Mouse (Mus musculus): ENCODE data around the gene Bcl2l2. TPM values are rescaled to one million over a fixed set of nuclear protein-coding genes. Genes with fewer than 3 reads are reported as not detected.

Gene Bcl2l2
- total RNA-seq, 2 experiments from 2014 or later, result 21.6 to 24.4 TPM

- peak; percentile 99 for DNase-seq
Measured at GRCm38 (mm10) chr14:54893651-54894181, 10.5 kb downstream of the Bcl2l2 start.

DNA sequence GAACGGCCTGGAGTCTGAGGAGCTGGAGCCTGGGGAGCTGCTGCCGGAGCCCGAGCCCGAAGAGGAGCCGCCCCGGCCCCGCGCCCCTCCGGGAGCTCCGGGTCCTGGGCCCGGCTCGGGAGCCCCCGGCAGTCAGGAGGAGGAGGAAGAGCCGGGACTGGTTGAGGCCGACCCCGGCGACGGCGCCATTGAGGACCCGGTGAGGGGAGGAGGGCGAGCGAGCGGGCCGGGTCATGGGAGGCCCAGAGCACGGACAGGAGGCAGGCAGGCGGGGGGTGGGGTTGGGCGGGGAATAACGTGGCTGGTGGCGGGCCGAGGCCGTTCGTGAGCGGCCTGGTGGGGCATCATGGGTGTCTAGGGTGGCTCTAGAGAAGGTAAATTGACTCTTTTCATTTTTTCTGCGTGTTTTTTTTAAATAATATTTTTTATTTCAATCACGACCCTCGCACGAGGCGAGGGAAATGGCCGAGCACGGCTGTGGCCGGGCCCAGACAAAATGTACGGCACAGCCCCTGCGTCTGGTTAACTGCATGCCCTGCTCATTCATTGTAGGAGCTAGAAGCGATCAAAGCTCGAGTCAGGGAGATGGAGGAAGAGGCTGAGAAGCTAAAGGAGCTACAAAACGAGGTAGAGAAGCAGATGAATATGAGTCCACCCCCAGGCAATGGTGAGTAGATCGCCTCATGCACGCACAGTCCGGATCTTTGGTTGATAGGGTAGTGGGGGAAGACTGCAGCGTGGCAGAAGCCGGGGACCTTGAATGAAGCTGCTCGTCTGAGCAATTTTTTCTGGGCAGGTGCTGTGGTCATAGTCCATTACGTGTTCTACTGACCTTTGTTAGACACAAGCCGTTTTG is 11.3 kb downstream of the Bcl2l2 start:
- DNase-seq, result no peak

DNA sequence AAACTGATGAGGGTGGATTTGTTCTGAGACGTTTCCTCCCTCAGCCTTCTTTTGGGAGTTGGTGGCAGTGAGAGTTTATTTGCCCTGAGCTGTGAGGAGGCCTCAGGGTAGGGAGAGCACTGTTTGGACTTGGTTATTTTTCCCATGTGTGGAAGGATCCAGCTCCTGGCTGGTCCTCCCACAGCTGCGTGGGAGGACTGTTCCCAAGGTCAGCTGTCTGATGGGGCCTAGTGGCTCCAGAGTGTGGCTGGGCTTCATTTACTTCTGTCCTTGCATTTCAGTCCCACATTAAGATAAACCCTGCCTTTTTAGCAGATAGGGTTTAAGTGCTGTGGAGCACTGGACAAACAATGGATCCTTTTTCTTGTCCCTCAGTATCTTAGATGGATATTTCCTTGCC is 14.3 kb downstream of the Bcl2l2 start:
- no peak for DNase-seq

- DNase-seq, result no peak
Measured at GRCm38 (mm10) chr14:54900383-54900782, 17.2 kb downstream of the Bcl2l2 start.

DNA sequence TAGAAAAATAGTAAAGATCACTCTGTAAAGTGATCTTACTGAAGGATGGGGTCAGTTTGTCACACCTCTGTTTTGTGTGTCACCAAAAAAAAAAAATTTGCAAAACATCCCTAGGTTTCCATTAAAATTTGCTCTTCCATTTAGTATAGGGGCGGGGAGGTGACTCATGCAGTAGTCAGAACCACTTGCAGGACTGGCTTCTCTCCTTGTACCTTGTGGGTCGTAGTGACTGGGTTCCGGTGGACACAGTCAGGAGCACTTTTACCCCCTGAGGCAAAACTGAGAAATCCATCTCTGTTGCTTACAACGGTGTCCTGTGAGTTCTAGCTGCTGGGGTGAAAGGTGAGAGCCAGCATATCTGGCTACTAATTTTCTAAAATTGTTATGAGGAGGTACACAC is 20.5 kb downstream of the Bcl2l2 start:
- no peak for DNase-seq

GRCm38 (mm10) chr14:54908682-54909081 is 25.5 kb downstream of the Bcl2l2 start:
- no peak for DNase-seq

DNA sequence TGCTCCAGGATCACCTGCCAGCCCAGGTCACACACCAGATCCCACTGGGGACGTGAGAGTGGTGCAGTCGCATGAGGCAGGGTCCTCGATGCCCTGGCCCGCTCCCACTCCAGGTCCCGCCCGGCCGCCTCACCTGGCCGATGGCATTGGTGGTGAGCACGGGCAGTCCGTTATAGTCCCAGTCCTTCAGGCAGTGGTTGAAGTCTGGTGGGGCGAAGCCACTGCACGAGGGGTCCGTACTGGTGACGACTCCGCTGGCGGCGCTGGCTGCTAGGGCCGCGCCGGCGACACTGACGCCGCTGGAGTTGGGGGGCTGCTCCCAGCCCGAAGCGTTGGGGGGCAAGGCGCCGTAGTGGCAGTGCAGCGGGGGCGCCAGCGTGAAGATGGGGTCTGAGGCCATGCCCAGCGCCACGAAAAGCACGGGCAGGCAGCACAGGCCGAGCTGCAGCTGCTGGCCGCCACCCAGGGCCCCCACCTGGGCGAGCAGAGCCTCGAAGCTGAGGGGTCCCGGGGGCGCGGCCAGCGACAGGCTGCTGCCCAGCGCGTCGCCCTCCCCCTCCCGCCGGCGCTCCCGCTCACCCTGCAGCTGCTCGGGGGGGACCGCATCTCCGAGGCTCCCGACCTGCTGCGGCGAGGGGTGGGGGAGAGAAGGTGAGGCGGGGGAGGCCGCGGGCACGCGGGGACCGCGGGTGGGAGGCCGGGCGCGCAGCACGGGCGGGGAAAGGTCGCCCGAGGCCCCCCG is 29.1 kb downstream of the Bcl2l2 start:
- DNase-seq, result no peak

GRCm38 (mm10) chr14:54912886-54913285 is 29.7 kb downstream of the Bcl2l2 start, which contains the start of gene Slc22a17:
Gene Slc22a17, minus strand, starts transcription at chr14:54913132.
- DNase-seq, result peak; percentile 61

DNA sequence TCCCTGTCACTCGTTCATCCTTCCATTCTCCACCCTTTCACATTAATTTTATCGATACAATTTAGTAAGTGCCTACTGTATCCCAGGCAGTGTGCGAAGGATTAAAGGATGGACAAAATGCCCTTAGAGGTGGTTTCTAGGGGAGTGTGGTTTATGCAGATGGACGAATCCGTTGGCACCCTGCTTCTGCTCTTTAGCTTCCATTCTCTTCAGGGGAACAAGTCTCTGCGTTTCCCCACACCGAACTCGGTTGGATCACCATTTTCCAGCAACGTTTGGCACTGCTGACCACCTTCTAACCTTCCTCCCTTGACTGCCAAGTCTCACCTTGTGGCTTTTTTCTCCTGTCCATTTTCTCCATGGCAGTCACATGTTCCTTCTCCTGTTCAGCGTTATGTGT is 30.2 kb downstream of the Bcl2l2 start:
- no peak for DNase-seq

DNA sequence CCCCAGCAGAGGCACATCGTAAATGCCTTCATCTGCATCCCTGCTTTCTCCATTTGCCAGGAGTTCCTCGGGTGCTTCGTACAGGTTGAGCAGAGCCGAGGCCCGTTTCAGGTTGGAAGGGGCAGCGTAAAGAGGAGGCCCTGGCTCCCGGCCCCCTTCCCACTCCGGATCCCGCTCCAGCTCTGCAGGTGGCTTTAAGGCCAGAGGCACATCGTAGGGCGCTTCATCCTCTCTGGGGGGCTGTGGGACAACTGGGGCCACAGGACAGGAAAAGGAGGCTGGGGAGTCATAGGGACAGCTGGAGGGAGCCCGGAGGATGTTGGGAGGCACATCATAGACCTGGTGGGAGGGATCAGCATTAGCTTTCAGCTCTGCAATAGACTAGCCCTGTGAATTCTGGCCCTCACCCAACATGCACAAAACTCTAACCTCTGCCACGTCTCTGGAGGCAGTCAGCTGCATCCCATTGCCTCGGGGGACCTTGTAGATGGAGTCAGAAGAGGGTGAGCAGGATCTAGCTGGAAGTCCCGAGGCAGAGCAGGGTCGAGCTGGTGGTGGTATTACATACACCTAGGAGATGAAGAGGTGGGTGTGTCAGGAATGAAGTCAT is 37.0 kb downstream of the Bcl2l2 start:
- DNase-seq, result no peak

DNA sequence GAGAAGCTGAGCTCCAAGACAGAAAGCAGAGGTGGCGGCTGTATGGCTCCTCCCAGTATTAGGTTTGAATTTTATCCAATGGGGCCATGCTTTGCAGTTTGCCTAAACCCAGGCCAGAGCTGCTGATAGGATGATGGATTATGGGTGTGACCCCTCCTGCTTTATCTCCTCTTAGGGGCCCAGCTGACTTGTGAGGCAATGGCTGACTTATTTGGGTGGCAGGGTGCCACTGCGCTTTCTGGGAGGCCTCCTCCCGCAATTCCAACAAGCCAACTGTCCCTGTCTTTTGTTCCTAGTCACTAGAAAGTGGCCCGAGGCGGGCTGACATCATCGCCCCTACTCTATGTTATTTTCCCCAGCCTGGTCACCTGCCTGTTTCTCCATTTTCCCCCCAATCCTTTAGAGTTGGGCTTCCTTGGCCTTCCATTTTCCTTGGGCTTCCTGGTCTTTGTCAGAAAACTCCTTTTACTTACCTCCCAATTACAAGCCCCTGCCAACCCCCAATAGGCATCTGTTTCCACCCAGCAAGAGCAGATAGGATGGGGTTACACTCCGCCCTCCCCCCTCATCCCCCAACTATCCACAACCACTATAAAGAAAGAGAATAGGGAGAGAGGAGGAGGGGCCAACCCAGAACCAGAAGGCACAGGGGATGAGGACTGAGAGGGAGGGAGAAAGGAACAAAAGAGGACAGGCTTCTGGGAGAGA is 41.6 kb downstream of the Bcl2l2 start:
- peak; percentile 66 for DNase-seq

DNA sequence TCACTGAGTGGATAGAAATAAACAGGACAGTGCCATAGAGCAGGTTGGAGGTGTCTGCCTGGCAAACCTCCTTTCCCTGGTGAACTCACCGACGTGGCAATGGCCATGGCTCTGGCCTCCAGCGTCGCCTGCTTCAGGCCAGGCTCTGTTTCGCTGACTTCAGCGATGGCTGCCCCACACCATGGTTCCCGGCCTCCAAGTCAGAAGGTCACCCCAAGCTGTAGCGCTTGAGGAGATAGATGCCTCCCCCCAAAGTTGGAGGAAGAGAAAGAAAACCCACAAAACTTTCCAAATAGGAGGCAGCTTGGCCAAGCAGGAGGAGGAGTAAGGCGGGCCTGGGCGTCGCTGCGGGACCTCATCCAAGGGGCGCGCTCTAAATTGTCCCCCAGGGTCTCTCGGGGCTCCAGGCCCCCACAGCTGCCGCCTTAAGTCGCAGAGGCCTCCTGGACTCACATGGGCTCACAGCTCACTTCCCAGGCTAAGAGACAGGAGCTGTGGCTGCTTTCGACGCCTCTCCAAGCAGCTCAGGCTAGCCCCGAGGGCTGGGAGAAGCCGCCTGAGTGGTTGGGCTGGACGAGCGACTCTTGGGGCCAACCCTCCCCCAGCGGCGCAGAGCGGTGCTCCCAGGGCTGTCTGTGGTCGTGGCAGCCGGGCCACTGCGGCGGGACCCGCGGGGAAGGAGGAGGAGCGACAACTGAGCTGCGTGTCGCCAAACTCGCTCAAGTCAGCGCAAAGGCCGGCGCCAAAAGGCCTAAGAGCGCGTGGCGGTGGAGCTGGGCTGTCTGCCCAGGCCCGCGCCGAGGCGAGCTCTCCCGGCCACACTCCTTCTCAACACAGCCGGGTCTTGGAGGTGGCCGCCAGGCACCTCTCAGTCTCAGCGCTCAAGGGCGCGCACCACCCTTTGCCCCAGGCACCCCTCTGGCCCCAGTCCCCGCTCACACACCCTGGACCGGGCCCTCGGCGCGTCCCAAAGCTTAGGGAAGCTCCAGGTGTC is 42.5 kb downstream of the Bcl2l2 start, which contains the start of gene Efs:
Gene Efs (minus strand): TSS at position 778 of the 994 bp plus-strand sequence.
- peak; percentile 70 for DNase-seq

DNA sequence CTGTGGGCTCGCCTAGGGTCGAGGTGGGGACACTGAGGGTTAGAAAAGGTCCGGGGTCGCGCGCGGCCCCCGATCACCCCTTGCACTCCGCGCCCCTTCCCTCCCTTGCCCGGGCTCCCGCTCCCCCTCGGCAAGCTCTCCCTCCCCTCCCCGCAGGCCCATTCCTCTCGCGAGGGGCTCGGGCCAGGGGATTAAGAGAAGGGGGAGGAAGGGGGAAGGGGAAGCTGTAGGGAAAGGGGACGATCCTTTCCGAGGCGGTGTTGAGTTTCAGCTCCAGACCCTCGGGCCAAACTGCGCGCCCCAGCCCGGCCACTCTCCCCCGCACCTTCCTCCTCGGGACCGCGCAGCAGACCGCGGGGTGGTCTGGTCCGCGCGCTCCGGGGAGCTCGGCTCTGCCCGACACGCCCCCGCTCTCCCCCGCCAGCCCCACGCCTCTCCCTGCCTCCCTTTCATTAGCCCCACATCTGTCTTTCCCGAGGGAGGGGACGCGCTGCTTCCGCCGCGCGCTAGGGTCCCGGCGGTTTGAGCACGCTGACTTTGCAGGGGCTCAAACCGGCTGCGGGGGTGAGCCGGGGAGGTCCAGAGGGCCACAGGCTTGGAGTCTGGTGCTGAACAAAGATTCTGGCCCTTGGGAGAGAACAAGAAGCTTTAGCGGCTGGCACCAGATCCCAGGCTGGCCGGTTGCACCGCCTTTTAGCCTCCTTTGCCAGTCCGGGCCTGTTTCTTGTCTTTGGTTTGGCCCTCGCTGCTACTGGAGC is 43.4 kb downstream of the Bcl2l2 start:
- peak; percentile 64 for DNase-seq

DNA sequence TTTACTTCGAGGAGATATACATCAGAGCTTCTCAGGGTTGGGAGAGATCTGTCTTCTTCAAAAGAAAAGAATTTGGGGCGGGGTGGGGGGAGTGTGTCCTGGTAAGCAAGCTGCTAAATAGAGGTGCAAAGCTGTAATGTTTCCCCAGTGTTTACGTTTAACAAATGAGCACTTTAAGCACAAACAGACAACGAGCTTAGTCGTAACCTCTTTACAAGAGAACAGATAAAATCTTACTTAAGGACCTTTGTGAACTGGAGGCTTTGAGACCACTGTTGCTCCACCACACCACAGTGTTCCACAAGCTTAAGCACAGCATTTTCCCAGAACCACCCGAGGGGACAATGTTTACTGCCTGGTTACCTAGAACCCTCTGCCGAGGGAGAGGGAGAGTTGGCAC is 44.1 kb downstream of the Bcl2l2 start:
- DNase-seq, result no peak

DNA sequence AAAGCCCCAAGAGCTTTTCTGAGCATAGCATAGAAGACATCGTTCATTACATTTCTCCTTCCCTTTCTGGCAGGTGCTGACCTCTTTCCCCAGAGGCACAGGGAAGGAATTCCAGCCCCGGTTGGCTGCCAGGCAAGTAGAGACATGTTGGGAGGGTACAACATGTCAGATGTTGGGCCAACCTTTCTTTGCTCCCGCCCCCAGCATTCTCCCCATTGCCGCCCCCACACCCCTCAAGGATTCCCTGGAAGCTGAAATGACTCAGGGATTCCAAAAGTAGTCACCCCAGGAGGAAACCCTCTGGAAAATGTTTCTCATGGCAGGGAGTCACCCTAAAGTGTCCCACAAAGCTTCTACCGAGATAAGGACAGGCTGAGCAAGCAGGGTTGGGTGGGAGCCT is 46.6 kb downstream of the Bcl2l2 start:
- no peak for DNase-seq

- DNase-seq, result no peak
Measured at GRCm38 (mm10) chr14:54930431-54930830, 47.3 kb downstream of the Bcl2l2 start.

DNA sequence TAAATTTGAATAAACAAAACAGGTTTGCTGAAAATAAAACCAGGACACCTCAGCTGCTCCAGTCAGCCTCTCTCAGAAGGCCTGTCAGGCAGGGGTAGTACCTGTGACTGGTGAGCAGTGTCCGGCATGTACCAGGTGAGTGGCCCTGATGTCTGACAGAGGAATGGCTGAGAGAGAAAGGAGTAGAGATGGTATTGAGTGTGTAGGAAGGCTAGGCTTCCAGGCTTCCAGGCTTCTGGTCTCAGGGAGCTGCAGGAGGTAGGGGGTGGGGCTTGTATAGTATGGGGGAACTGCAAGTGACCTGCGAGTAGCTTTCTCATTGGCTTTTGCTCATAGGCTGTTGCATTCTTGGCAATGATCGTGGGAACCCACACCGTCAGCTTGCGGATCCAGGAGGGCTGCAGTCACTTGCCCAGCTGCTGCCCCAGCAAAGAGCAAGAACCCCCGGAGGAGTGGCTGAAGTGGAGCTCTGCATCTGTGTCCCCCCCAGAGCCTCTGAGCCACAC is 49.5 kb downstream of the Bcl2l2 start, which contains the start of gene Il25:
Gene Il25 (plus strand): TSS at position 51 of the 506 bp plus-strand sequence.
- no peak for DNase-seq

DNA sequence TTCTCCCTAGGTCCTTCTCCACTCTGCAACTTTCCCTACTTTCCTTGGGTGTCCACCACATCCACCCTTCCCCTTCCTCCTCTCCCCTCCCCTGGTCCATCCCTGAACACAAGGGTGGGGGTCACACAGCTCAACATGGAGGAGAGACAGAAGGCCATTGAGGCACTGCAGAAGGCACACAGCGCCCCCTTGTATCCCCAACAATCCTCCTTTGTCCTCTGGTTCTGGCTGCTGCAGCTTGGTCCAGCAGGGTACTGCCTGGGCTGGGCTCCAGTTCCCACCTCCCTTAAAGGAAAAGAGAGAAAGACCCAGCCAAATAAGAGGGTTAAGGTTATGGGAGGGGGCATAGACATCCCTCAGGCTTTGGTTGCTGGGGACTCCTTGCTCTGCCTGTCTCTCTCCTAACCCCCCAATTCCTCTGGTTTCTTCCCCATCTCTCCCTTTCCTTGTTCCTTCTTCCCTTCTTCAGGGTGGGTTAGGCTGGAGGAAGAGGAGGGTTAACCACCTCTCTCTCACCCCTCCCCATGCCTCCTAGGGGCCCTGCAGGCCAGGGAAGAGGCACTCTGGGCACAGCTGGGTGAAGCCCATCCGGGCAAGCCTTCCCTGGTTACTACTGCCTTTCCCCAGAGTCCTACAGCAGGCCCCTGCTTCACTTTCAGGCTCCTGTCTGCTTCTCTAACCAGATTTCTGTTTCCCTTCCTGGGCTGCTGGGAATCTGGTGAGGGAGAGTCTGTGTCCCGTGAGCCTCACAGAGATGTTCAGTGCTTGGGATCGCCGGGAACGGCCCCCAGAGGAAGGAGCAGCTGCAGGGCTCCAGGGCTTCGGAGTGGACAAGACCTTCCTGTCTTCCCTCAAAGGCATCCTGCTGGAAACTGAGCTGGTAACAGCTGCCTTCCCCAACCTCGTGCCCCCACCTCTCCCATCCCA is 53.0 kb downstream of the Bcl2l2 start, which contains the start of gene Cmtm5:
Gene Cmtm5 (plus strand): TSS at position 358 of the 927 bp plus-strand sequence.
- no peak for DNase-seq
